8 mouse cellular contexts compared by ENCODE assay signal in genomic region chr7:27486770-27487697, GRCm38 (mm10). TPM values are rescaled to one million over a fixed set of nuclear protein-coding genes. Genes with fewer than 3 reads are reported as not detected.
DNase-seq lines count a peak whose midpoint lies in the region; ATAC-seq and TF ChIP-seq lines count a peak whose summit lies in the region.

Sertad1 (plus strand) TSS chr7:27486910.

- H3K9me3 ChIP-seq in lung, postnatal 0 days (ENCODE audit: low read length), result no peaks in the 10 kb centered on the region

- ATAC-seq in hematopoietic stem cell, adult 5-6 weeks (replicated peaks in 1 of 2; ENCODE audit: insufficient read depth in 1 of 2, low FRiP score in 2 of 2, low TSS enrichment in 1 of 2, low read depth in 1 of 2, poor library complexity in 2 of 2, severe bottlenecking in 2 of 2), result peak; percentile 78 to 81
- peak; percentile 83 for ATAC-seq in lung, postnatal 0 days

- 0 out of 2 replicates have a peak, but pooled peaks have one; percentile 20 for TF ChIP-seq EP300 in lung, postnatal 0 days (IDR thresholded peaks at IDR 0.05)

- peaks cover 22% of the 10 kb centered on the region; the same call in 1 of the 2 replicates for H3K4me1 ChIP-seq in lung, postnatal 0 days (ENCODE audit: insufficient read depth, low read depth, low read length)

- H3K27me3 ChIP-seq in lung, postnatal 0 days (replicated peaks; ENCODE audit: insufficient read depth, low read length), result no peaks in the 10 kb centered on the region

- peak within 1 kb of the TSS; percentile 56 for H3K4me2 ChIP-seq in lung, postnatal 0 days (replicated peaks; ENCODE audit: low read depth, low read length)

- peaks cover 12% of the 10 kb centered on the region; the same call in 1 of the 2 replicates for H3K36me3 ChIP-seq in lung, postnatal 0 days (ENCODE audit: insufficient read depth, low read length)

- peak within 1 kb of the TSS; percentile 85 for H3K9ac ChIP-seq in lung, postnatal 0 days (replicated peaks; ENCODE audit: low read depth)

- H3K27ac ChIP-seq in lung, postnatal 0 days (ENCODE audit: low read length), result peak within 1 kb of the TSS; percentile 99

- 1% methylated on average over 60 of the region's 80 CpGs for WGBS in lung, postnatal 0 days

- peak; percentile 96 for DNase-seq in MEL-GATA-1-ER (ENCODE audit: extremely low read depth, low read depth)
- DNase-seq in cerebellum, adult 8-10 months, result peak; percentile 100
- peak; percentile 99 for DNase-seq in forelimb bud, embryonic 11.5 days (ENCODE audit: low read depth, low spot score)
- peak; percentile 100 for DNase-seq in layer of hippocampus, adult 9-11 months
- DNase-seq in lung, postnatal 0 days (ENCODE audit: low spot score), result peak; percentile 99
- DNase-seq in ovary, postnatal 14 days (ENCODE audit: low spot score), result peak; percentile 99
- peak; percentile 100 for DNase-seq in thymus, postnatal 14 days

- peak within 1 kb of the TSS; percentile 84 for H3K4me3 ChIP-seq in lung, postnatal 0 days (ENCODE audit: low read depth, low read length)

- TF ChIP-seq CTCF in lung, postnatal 0 days (IDR thresholded peaks at IDR 0.05), result peak; percentile 63

RNA-seq across cellular contexts. Expression of gene Sertad1, which starts in this region (rescaled TPM):
- 23.3 and 25.8 TPM in 2 replicates for total RNA-seq in hematopoietic stem cell, adult 5-6 weeks (2017)
- polyA plus RNA-seq in lung, postnatal 0 days (2015; fragmentation: Nextera tagmentation; extraction: Ambion mirVana), result 79.4 and 79.6 TPM in 2 replicates

Comparison
In these comparisons a context has a peak if more than half of its experiments do, and no peak if none do; other contexts are left out.
1. Peak in every context shown above with its lines: DNase-seq, ATAC-seq, H3K4me3 ChIP-seq and H3K27ac ChIP-seq.